ENCODE assay signal across 21 mouse cellular contexts in the genomic region with DNA sequence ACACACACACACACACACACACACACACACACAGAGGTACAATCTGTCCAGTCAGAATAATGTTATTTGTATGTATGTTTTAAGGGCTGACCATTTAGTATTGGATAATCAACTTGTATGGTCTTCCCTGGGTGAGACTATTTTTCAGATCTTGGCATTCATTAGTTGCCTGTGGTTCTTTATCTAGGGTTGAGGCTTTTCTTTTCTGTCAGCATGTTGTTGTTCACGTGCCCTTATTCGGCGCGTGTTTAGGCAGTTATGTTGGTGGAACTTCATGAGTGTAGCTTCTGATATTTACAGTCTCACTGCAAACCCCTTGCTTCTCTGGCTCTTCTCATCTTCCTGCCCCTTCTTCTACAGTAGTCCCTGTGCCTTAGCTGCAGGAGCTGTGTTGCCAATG. TPM values are rescaled to one million over a fixed set of nuclear protein-coding genes. Genes with fewer than 3 reads are reported as not detected.
DNase-seq lines count a peak whose midpoint lies in the region; ATAC-seq lines count a peak whose summit lies in the region.
"Had no signal": no experiment of that assay in that cellular context is flagged by ENCODE, and none has a peak within 500 bp of the region (broad histone marks: within the 10 kb centered on the region; RNA-seq: fewer than 3 reads in every experiment).

No protein-coding gene starts in this region.

- no peaks in the 10 kb centered on the region for H3K9me3 ChIP-seq in megakaryocyte, embryonic 14.5 days
- H3K9me3 ChIP-seq: embryonic facial prominence, embryonic 10.5 days; embryonic facial prominence, embryonic 12.5 days; forebrain, embryonic 13.5 days; forebrain, embryonic 15.5 days had no signal

- peaks cover 17% of the 10 kb centered on the region for H3K27me3 ChIP-seq in megakaryocyte, embryonic 14.5 days (replicated peaks)
- H3K27me3 ChIP-seq: embryonic facial prominence, embryonic 12.5 days; forebrain, embryonic 13.5 days; forebrain, embryonic 15.5 days had no signal

- DNase-seq in MEL-GATA-1-ER (ENCODE audit: extremely low read depth, low read depth), result peak; percentile 37
- DNase-seq in c-Kit-positive CD71-positive TER-119-positive erythroid progenitor cells, embryonic 14.5 days (ENCODE audit: low spot score), result no peak
- no peak for DNase-seq in spleen, adult 12 weeks (ENCODE audit: low spot score)
- no peak for DNase-seq in adrenal gland, postnatal 25 days
- DNase-seq: adrenal gland, adult 2 months; adrenal gland, postnatal 10 days; adrenal gland, postnatal 36 days; cerebellum, adult 11 months; cerebellum, adult 18-20 months; cerebellum, adult 8-10 months; cerebellum, adult 9-11 months; cerebellum, postnatal 14 days; cerebellum, postnatal 36 days; forebrain, postnatal 0 days had no signal

- peak overlapping the region; percentile 54 for H3K4me3 ChIP-seq in megakaryocyte, embryonic 14.5 days (replicated peaks)
- H3K4me3 ChIP-seq: embryonic facial prominence, embryonic 10.5 days; embryonic facial prominence, embryonic 12.5 days; forebrain, embryonic 13.5 days; forebrain, embryonic 15.5 days had no signal

- no peak for ATAC-seq in megakaryocyte, adult 5-6 weeks (ENCODE audit: poor library complexity, severe bottlenecking)
- peak; percentile 15; the same call in 1 of the 2 replicates for ATAC-seq in megakaryocyte progenitor cell, adult 5-6 weeks (replicated peaks; ENCODE audit: poor library complexity)
- ATAC-seq: forebrain, embryonic 13.5 days; forebrain, embryonic 15.5 days; forebrain, postnatal 0 days had no signal

- peaks cover 9% of the 10 kb centered on the region for H3K36me3 ChIP-seq in megakaryocyte, embryonic 14.5 days (replicated peaks; ENCODE audit: low read length)

- H3K4me1 ChIP-seq in megakaryocyte, embryonic 14.5 days, result peaks cover 43% of the 10 kb centered on the region

RNA-seq across cellular contexts. Expression of a gene that starts 2.5 kb away (rescaled TPM):
- not detected in 2 replicates for polyA plus RNA-seq in megakaryocyte, embryonic 14.5 days (2012; ENCODE audit: insufficient read depth, low replicate concordance)
- 0.31 TPM in 1 of 2 replicates, not detected in the other for total RNA-seq in megakaryocyte, adult 5-6 weeks (2015)
- 0.26 TPM in 1 of 2 replicates, not detected in the other for total RNA-seq in megakaryocyte, adult 5-6 weeks (2017)
- total RNA-seq in megakaryocyte progenitor cell, adult 5-6 weeks (2015), result 0.27 TPM in 1 of 2 replicates, not detected in the other
- total RNA-seq in megakaryocyte progenitor cell, adult 5-6 weeks (2017), result 0.08 and 1.4 TPM in 2 replicates
- total RNA-seq in adrenal gland, postnatal 25 days (2021), result 0.64 TPM in 1 of 2 replicates, not detected in the other

RNA-seq across cellular contexts. Expression of a gene that starts 2.8 kb away (rescaled TPM):
- polyA plus RNA-seq in megakaryocyte, embryonic 14.5 days (2012; ENCODE audit: insufficient read depth, low replicate concordance), result 4.7 and 21.6 TPM in 2 replicates
- 22.8 and 22.9 TPM in 2 replicates for total RNA-seq in megakaryocyte, adult 5-6 weeks (2015)
- total RNA-seq in megakaryocyte, adult 5-6 weeks (2017), result 28.6 and 38.4 TPM in 2 replicates
- 56.8 and 60.9 TPM in 2 replicates for total RNA-seq in megakaryocyte progenitor cell, adult 5-6 weeks (2015)
- total RNA-seq in megakaryocyte progenitor cell, adult 5-6 weeks (2017), result 80.7 TPM in 2 replicates
- 49.0 and 52.2 TPM in 2 replicates for total RNA-seq in adrenal gland, postnatal 25 days (2021)

RNA-seq across cellular contexts. Expression of a gene that starts 7.9 kb away (rescaled TPM):
- polyA plus RNA-seq in megakaryocyte, embryonic 14.5 days (2012; ENCODE audit: insufficient read depth, low replicate concordance), result 28.3 and 75.7 TPM in 2 replicates
- total RNA-seq in megakaryocyte, adult 5-6 weeks (2015), result 12.5 and 16.9 TPM in 2 replicates
- 5.1 and 9.2 TPM in 2 replicates for total RNA-seq in megakaryocyte, adult 5-6 weeks (2017)
- 33.6 and 50.9 TPM in 2 replicates for total RNA-seq in megakaryocyte progenitor cell, adult 5-6 weeks (2015)
- total RNA-seq in megakaryocyte progenitor cell, adult 5-6 weeks (2017), result 24.1 and 25.0 TPM in 2 replicates
- total RNA-seq in adrenal gland, postnatal 25 days (2021), result 78.1 and 97.7 TPM in 2 replicates

RNA-seq across cellular contexts. Expression of a gene that starts 24.4 kb away (rescaled TPM):
- 1.5 TPM in 1 of 2 replicates, not detected in the other for polyA plus RNA-seq in megakaryocyte, embryonic 14.5 days (2012; ENCODE audit: insufficient read depth, low replicate concordance)
- total RNA-seq in megakaryocyte, adult 5-6 weeks (2015), result 0.14 TPM in 1 of 2 replicates, not detected in the other
- not detected in 2 replicates for total RNA-seq in megakaryocyte, adult 5-6 weeks (2017)
- 1.1 and 3.3 TPM in 2 replicates for total RNA-seq in megakaryocyte progenitor cell, adult 5-6 weeks (2015)
- 0.92 and 2.5 TPM in 2 replicates for total RNA-seq in megakaryocyte progenitor cell, adult 5-6 weeks (2017)
- total RNA-seq in adrenal gland, postnatal 25 days (2021), result 10.2 and 14.6 TPM in 2 replicates

RNA-seq across cellular contexts. Expression of a gene that starts 32.0 kb away (rescaled TPM):
- 6.4 and 10.5 TPM in 2 replicates for polyA plus RNA-seq in megakaryocyte, embryonic 14.5 days (2012; ENCODE audit: insufficient read depth, low replicate concordance)
- total RNA-seq in megakaryocyte, adult 5-6 weeks (2015), result 45.0 and 51.3 TPM in 2 replicates
- 46.1 and 69.8 TPM in 2 replicates for total RNA-seq in megakaryocyte, adult 5-6 weeks (2017)
- total RNA-seq in megakaryocyte progenitor cell, adult 5-6 weeks (2015), result 4.2 and 5.2 TPM in 2 replicates
- 9.7 and 10.8 TPM in 2 replicates for total RNA-seq in megakaryocyte progenitor cell, adult 5-6 weeks (2017)
- total RNA-seq in adrenal gland, postnatal 25 days (2021), result 31.5 TPM in 2 replicates
